In the genomic region with DNA sequence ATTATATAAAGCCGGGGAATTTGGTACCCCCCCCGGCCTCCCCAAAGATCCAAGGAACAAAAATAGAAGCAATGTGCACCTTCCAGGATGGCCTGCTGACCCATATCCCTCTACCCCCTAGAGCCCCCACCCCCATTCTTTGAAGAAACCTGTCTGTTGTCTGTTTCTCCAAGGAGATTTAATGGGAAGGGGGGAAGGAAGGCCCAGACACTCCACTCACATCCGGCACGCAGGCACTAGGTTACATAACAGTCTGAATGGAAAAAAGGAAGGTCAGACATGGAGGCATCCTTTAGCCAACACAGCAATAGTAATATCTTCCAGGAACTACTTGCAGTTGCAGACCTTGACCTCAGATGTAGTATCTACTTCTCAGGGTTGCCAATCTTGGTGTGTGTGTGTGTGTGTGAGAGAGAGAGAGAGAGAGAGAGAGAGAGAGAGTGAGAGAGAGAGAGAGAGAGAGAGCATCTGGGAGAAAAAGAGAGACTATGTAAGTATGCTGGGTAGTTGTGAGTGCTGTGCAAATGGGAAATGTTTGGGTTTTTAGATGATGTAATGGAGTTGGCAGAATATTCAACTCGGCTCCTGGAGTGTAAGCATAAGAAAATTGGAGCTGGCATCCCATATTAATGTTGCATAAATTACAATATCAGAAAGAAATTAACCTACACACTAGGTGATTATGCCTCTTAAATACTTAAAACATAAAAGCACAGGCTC, we compare ENCODE assay signal across 8 mouse cellular contexts. TPM values are rescaled to one million over a fixed set of nuclear protein-coding genes. Genes with fewer than 3 reads are reported as not detected.
DNase-seq lines count a peak whose midpoint lies in the region; ATAC-seq lines count a peak whose summit lies in the region.

No protein-coding gene starts in this region.

- no peak overlapping the region for H3K27ac ChIP-seq in embryonic facial prominence, embryonic 13.5 days

- no peak overlapping the region for H3K9ac ChIP-seq in embryonic facial prominence, embryonic 13.5 days

- intact Hi-C loops in gastrocnemius, postnatal 14 days (cut with DNase I; ENCODE audit: low total_unique reads) = no loop called here
- intact Hi-C loops in gastrocnemius, postnatal 36 days (cut with DNase I) = loop anchor here (10.0 kb wide), 1 partner anchor 59 kb away; no protein-coding TSS in a partner anchor

- H3K4me2 ChIP-seq in embryonic facial prominence, embryonic 13.5 days = peak overlapping the region; percentile 97

- peak overlapping the region; percentile 83 for H3K4me3 ChIP-seq in embryonic facial prominence, embryonic 13.5 days

- WGBS in embryonic facial prominence, embryonic 13.5 days = 38% methylated on average over 5 of the region's 5 CpGs

- no peaks in the 10 kb centered on the region for H3K36me3 ChIP-seq in embryonic facial prominence, embryonic 13.5 days

- no peaks in the 10 kb centered on the region for H3K27me3 ChIP-seq in embryonic facial prominence, embryonic 13.5 days

- peak; percentile 13 for DNase-seq in gastrocnemius, postnatal 25 days
- no peak for DNase-seq in gastrocnemius, postnatal 14 days
- DNase-seq in Muller cell, postnatal 12 days (ENCODE audit: inconsistent ontology term) = peak; percentile 61
- DNase-seq in kidney, postnatal 10 days = peak; percentile 22
- no peak for DNase-seq in embryo, embryonic 10 days (ENCODE audit: low spot score)
- no peak for DNase-seq in gastrocnemius, postnatal 36 days

- no peak for ATAC-seq in embryonic facial prominence, embryonic 13.5 days (ENCODE audit: insufficient number of reproducible peaks, insufficient read depth, low FRiP score, low TSS enrichment, low read depth)
- ATAC-seq in megakaryocyte progenitor cell, adult 5-6 weeks (replicated peaks; ENCODE audit: poor library complexity) = no peak

- no peaks in the 10 kb centered on the region for H3K9me3 ChIP-seq in embryonic facial prominence, embryonic 13.5 days

- peaks cover 29% of the 10 kb centered on the region for H3K4me1 ChIP-seq in embryonic facial prominence, embryonic 13.5 days

RNA-seq across cellular contexts. Expression of gene Rora, which starts 2.6 kb away (rescaled TPM):
- 10 to 100 TPM; 54.8 to 56.1 TPM for total RNA-seq in gastrocnemius, postnatal 25 days (2021)
- total RNA-seq in gastrocnemius, postnatal 14 days (2021) = 10 to 100 TPM; 46.0 to 53.4 TPM
- 18.6 and 20.4 TPM in 2 replicates for polyA plus RNA-seq in embryonic facial prominence, embryonic 13.5 days (2015; fragmentation: Nextera tagmentation; extraction: Ambion mirVana)
- total RNA-seq in megakaryocyte progenitor cell, adult 5-6 weeks (2015) = 0.54 and 1.2 TPM in 2 replicates
- total RNA-seq in megakaryocyte progenitor cell, adult 5-6 weeks (2017) = 0.42 and 1.0 TPM in 2 replicates
- total RNA-seq in gastrocnemius, postnatal 36 days (2021) = 10 to 100 TPM; 58.8 to 76.8 TPM

Comparison
In these comparisons a context has a peak if more than half of its experiments do, and no peak if none do; other contexts are left out.
1. DNase-seq: peak in gastrocnemius, postnatal 25 days (single experiment), Muller cell, postnatal 12 days (single experiment) and kidney, postnatal 10 days (single experiment); none in gastrocnemius, postnatal 14 days (single experiment), embryo, embryonic 10 days (single experiment) and gastrocnemius, postnatal 36 days (0 of 2).
2. RNA of gene Rora, which starts 2.6 kb away (total RNA-seq): 58.8 to 76.8 TPM in gastrocnemius, postnatal 36 days, 54.8 to 56.1 TPM in gastrocnemius, postnatal 25 days and 46.0 to 53.4 TPM in gastrocnemius, postnatal 14 days; 0.42 to 1.2 TPM in megakaryocyte progenitor cell, adult 5-6 weeks; every median in the first group is over 10 times any median in the second.